Mouse (Mus musculus) liver, adult 2 months (tissue): Measurements from ENCODE around the gene Kif1c. TPM values are rescaled to one million over a fixed set of nuclear protein-coding genes. Genes with fewer than 3 reads are reported as not detected.

ENCODE experiments used
- DNase-seq: peaks from one replicate; pipeline ENCODE4 v3.0.0-alpha.2; 2011; ENCODE audit warnings: low read depth, low spot score; ENCODE audit errors: extremely low read depth
- H3K27ac ChIP-seq: fragments of 200-500 bp; replicated peaks from 2 replicates; pipeline ENCODE4 v1.5.1; 2012; ENCODE audit warnings: low read depth, mild to moderate bottlenecking, control low read depth, inconsistent platforms, low read length; ENCODE audit not compliant: insufficient read depth
- H3K27me3 ChIP-seq: fragments of 200-500 bp; 2 replicates; pipeline ENCODE4 v1.6.1; 2012; ENCODE audit warnings: mild to moderate bottlenecking, moderate library complexity, low read length, inconsistent platforms; ENCODE audit not compliant: control insufficient read depth, insufficient read depth
- H3K36me3 ChIP-seq: fragments of 200-500 bp; 2 replicates; pipeline ENCODE4 v1.6.1; 2012; ENCODE audit warnings: low read length, inconsistent platforms; ENCODE audit not compliant: control insufficient read depth, insufficient read depth
- H3K4me1 ChIP-seq: fragments of 200-500 bp; 2 replicates; pipeline ENCODE4 v1.6.1; 2011; ENCODE audit warnings: low read length; ENCODE audit not compliant: control insufficient read depth, insufficient read depth
- H3K4me3 ChIP-seq: fragments of 200-500 bp; 2 replicates; pipeline ENCODE4 v1.5.1; 2011; ENCODE audit warnings: low read depth, mild to moderate bottlenecking, control low read depth, low read length, moderate library complexity; ENCODE audit not compliant: insufficient read depth
- H3K79me2 ChIP-seq: fragments of 200-500 bp; 2 replicates; pipeline ENCODE4 v1.6.1; 2012; ENCODE audit warnings: inconsistent platforms, mild to moderate bottlenecking, low read length, moderate library complexity; ENCODE audit not compliant: control insufficient read depth, insufficient read depth
- H3K9ac ChIP-seq: fragments of 200-500 bp; 2 replicates; pipeline ENCODE4 v1.6.1; 2012; ENCODE audit warnings: low read depth, mild to moderate bottlenecking, control low read depth, inconsistent platforms, low read length
- CTCF ChIP-seq: fragments of 200-500 bp; IDR thresholded peaks from 2 replicates; pipeline ENCODE4 v1.5.1; 2011; ENCODE audit warnings: low read depth, low read length, control low read depth
- POLR2A ChIP-seq: fragments of 200-500 bp; IDR thresholded peaks from 2 replicates; pipeline ENCODE4 v1.6.1; 2011; ENCODE audit warnings: low read length, control low read depth; ENCODE audit not compliant: insufficient read depth; ENCODE audit errors: extremely low read depth
- WGBS: fragments of 180-500 bp; shearing (Covaris S2); methylation state at CpG from one replicate; pipeline ENCODE4 v1.1.7; 2018; 5-methylcytosine and 5-hydroxymethylcytosine counted together
- polyA plus RNA-seq: library from polyadenylated mRNA; depleted of rRNA; stranded (reverse); fragments of >200 nt; gene quantifications from 2 replicates; pipeline ENCODE4 v1.2.3, GENCODE M21; 2012
- total RNA-seq: library from RNA; depleted of rRNA; stranded (reverse); fragments of >200 nt; gene quantifications from 2 replicates; pipeline ENCODE4 v1.2.3, GENCODE M21; 2014

The Kif1c gene
- total and polyA plus RNA-seq, 2 experiments, result 50.8 to 75.6 TPM

DNA sequence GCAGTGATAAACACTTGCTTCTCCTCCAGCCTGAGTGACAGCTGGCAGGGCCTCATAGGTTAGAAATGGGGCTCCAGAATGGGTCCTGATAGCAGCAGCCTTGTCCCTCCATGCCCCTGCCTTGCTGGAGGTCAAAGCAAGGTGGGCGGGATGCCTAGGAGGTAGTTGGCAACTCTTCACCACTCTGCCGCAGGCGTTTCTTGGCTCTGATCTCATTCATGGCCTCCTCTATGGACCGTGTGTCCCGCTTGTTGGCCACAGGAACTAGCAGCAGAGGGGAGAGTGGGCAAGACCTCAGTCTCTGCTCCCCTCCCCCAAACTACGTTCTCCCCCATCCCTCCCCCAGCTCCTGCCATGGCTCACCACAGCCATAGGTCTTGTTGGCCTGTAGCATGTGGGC, 36.4 kb upstream of the Kif1c start:
- no peak for DNase-seq
- TF ChIP-seq CTCF (no peak), POLR2A (no peak)
- Histone ChIP-seq H3K9ac (no peak overlapping the region), H3K4me3 (no peak overlapping the region), H3K27me3 (no peaks in the 10 kb centered on the region), H3K36me3 (peaks cover 11% of the 10 kb centered on the region), H3K27ac (no peak overlapping the region), H3K4me1 (peaks cover 2% of the 10 kb centered on the region; the same call in 1 of the 2 replicates), H3K79me2 (no peaks in the 10 kb centered on the region; the same call in 1 of the 2 replicates)
- WGBS, result 86% methylated on average over 6 of the region's 6 CpGs

DNA sequence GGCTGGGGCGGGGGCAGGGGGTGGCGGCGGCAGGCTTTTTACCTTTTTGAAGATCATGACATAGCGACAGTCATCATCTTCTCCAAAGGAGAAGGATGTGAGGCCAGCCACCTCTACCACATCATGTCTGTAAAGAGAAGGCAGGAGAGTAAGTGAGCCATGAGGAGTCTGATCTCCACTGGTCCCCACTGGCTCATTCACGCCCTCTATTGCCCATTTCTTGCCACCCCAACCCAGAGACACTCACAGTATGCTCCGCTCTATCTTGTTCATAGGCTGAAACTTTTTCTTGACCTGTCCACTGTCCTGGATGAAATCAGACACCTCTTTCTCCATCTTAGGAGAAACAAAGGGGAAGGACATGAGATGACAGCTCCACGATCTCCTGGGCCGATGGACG, 35.6 kb upstream of the Kif1c start:
- Histone ChIP-seq H3K27me3 (no peaks in the 10 kb centered on the region), H3K9ac (no peak overlapping the region), H3K36me3 (peaks cover 11% of the 10 kb centered on the region), H3K4me3 (no peak overlapping the region), H3K27ac (no peak overlapping the region), H3K4me1 (peaks cover 2% of the 10 kb centered on the region; the same call in 1 of the 2 replicates), H3K79me2 (no peaks in the 10 kb centered on the region; the same call in 1 of the 2 replicates)
- WGBS, result 94% methylated on average over 9 of the region's 9 CpGs
- TF ChIP-seq CTCF (0 out of 2 replicates have a peak, but pooled peaks have one; percentile 12), POLR2A (no peak)
- DNase-seq, result no peak

DNA sequence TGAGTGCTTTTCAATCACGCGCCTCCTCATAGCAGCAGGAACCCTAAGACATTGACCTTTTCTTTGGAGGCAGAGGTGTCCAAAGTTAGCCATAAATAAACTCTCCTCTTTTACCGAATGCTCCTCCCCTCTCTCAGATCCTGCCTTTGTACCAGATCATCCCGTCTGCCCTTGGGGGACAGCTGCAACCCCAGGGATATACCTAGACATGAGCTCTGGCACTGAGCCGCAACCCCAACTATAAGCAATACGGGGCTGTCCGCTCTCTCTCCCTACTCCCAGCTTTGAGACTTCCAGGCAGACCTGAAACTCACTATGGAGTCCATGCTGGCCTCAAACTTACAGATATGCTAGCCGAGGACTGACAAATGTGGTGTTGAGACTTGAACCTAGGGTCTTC, 33.7 kb upstream of the Kif1c start:
- Histone ChIP-seq H3K36me3 (peaks cover 11% of the 10 kb centered on the region), H3K27me3 (no peaks in the 10 kb centered on the region), H3K4me1 (peaks cover 2% of the 10 kb centered on the region; the same call in 1 of the 2 replicates), H3K9ac (no peak overlapping the region), H3K4me3 (no peak overlapping the region), H3K79me2 (no peaks in the 10 kb centered on the region; the same call in 1 of the 2 replicates), H3K27ac (no peak overlapping the region)
- WGBS, result 93% methylated on average over 8 of the region's 8 CpGs
- TF ChIP-seq CTCF, result no peak
- no peak for TF ChIP-seq POLR2A
- no peak for DNase-seq

DNA sequence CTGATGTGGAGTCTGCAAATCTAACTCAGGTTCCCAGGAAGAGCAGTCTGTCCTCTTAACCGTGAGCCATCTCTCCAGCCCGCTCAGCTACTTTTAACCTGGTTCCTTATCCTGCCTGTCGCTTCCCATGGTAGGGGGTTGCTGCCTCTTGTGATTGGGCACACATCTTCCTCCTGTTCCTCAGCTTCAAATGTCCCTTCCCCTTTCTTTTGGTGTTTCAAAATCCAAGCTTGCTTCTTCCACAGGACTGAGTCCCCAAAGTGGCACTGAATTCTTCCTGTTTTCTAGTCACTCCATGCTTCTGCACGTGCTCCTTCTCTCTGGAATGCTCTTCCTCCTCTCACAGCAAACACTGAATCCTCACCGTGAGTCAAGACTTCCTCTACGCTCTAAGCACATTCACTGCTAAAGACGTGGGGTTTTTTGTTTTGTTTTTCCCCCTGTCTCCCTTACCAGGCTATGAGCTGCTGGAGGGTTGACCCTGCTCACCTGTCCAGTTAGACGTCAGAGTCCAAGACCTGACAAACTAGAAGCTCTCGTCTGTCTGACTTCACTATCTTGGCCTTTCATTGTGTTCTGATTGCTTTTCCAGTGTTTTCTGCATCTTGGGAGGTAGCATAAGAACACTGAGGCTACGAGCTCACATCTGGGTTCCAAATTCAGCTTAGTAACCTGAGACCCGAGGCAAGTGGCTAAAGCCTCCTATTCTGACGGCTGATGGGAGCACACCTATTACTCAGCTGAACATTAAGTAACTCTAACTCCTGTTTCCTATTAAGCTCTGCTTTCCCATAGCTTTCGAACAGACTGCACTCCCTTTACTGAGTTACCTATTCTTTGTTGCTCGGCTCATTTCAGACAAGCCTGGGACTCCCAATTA, 32.8 kb upstream of the Kif1c start:
- TF ChIP-seq POLR2A (no peak), CTCF (no peak)
- 69% methylated on average over 14 of the region's 14 CpGs for WGBS
- DNase-seq, result peak; percentile 22
- no peak overlapping the region for H3K9ac ChIP-seq
- peaks cover 2% of the 10 kb centered on the region; the same call in 1 of the 2 replicates for H3K4me1 ChIP-seq
- no peaks in the 10 kb centered on the region for H3K27me3 ChIP-seq
- H3K27ac ChIP-seq, result 0 out of 2 replicates have a peak overlapping the region, but pooled peaks have one; percentile 9
- no peak overlapping the region for H3K4me3 ChIP-seq
- H3K36me3 ChIP-seq, result peaks cover 11% of the 10 kb centered on the region
- H3K79me2 ChIP-seq, result no peaks in the 10 kb centered on the region; the same call in 1 of the 2 replicates

DNA sequence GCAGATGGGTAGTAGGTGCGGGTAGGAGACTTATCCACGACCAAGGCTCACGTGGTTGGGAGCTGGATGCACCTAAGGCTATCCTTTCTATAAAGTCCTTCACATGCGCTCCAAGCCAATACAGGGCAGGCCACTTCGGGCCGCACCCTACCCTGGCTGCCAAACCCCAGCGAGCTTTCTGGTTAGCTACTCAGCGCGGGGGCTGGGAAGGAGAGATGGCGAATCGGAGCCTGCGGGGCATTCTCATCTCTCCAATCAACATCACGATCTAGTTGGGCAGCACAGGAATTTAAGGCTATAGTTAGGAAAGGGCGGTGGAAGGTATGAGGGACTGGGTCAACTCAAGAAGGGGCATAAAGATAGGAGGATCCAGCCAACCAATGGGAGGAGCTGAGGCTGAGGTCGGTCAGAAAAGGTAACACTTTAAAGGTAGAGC, 32.0 kb upstream of the Kif1c start:
- peak overlapping the region; percentile 71 for H3K27ac ChIP-seq
- peaks cover 8% of the 10 kb centered on the region for H3K36me3 ChIP-seq
- H3K4me1 ChIP-seq, result peaks cover 2% of the 10 kb centered on the region; the same call in 1 of the 2 replicates
- WGBS, result under 1% methylated on average over 15 of the region's 15 CpGs
- TF ChIP-seq CTCF, result no peak
- TF ChIP-seq POLR2A, result no peak
- H3K9ac ChIP-seq, result peak overlapping the region; percentile 57
- H3K4me3 ChIP-seq, result peak overlapping the region; percentile 63
- H3K79me2 ChIP-seq, result no peaks in the 10 kb centered on the region; the same call in 1 of the 2 replicates
- no peak for DNase-seq
- H3K27me3 ChIP-seq, result no peaks in the 10 kb centered on the region
